Mouse (Mus musculus) limb, embryonic 14.5 days (tissue): ENCODE measurements around the gene Osbpl3. TPM values are rescaled to one million over a fixed set of nuclear protein-coding genes. Genes with fewer than 3 reads are reported as not detected.

Experiments
- ATAC-seq: fragments of 200-750 bp; cut with Nextera tagmentation; 2 replicates; pipeline ENCODE4 v1.8.0; 2017; ENCODE audit warnings: low read depth, moderate number of reproducible peaks, moderate TSS enrichment; ENCODE audit not compliant: low FRiP score
- DNase-seq: peaks from one replicate; pipeline ENCODE4 v3.0.0-alpha.2; 2015; ENCODE audit warnings: low spot score
- H3K27ac ChIP-seq: fragments of 300-500 bp; sonication (generic); replicated peaks from 2 replicates; pipeline ENCODE4 v1.5.1; 2014; ENCODE audit warnings: low read depth, mild to moderate bottlenecking, low read length, moderate library complexity, mixed read lengths
- H3K27me3 ChIP-seq: fragments of 300-500 bp; sonication (generic); 2 replicates; pipeline ENCODE4 v1.6.1; 2014; ENCODE audit warnings: low read length, mixed read lengths; ENCODE audit not compliant: control insufficient read depth, insufficient read depth
- H3K36me3 ChIP-seq: fragments of 300-500 bp; sonication (generic); 2 replicates; pipeline ENCODE4 v1.6.1; 2014; ENCODE audit warnings: mild to moderate bottlenecking, low read length, moderate library complexity, mixed read lengths; ENCODE audit not compliant: control insufficient read depth, insufficient read depth
- H3K4me1 ChIP-seq: fragments of 300-500 bp; sonication (generic); 2 replicates; pipeline ENCODE4 v1.6.1; 2014; ENCODE audit warnings: antibody characterized with exemption, low read length, mixed read lengths; ENCODE audit not compliant: control insufficient read depth, insufficient read depth
- H3K4me2 ChIP-seq: fragments of 300-500 bp; sonication (generic); replicated peaks from 2 replicates; pipeline ENCODE4 v1.6.1; 2014; ENCODE audit warnings: low read depth, mild to moderate bottlenecking, low read length, moderate library complexity; ENCODE audit not compliant: severe bottlenecking
- H3K4me3 ChIP-seq: fragments of 300-500 bp; sonication (generic); replicated peaks from 2 replicates; pipeline ENCODE4 v1.5.1; 2014; ENCODE audit warnings: low read length
- H3K9ac ChIP-seq: fragments of 300-500 bp; sonication (generic); 2 replicates; pipeline ENCODE4 v1.6.1; 2014; ENCODE audit warnings: mild to moderate bottlenecking, low read depth, low read length, moderate library complexity; ENCODE audit not compliant: severe bottlenecking
- H3K9me3 ChIP-seq: fragments of 300-500 bp; sonication (generic); 2 replicates; pipeline ENCODE4 v1.6.1; 2016; ENCODE audit warnings: low read length; ENCODE audit not compliant: control insufficient read depth
- POLR2A ChIP-seq: fragments of 200-500 bp; IDR thresholded peaks from 2 replicates; pipeline ENCODE4 v1.8.0; 2012; ENCODE audit warnings: inconsistent platforms, mild to moderate bottlenecking, moderate library complexity, borderline replicate concordance; ENCODE audit not compliant: insufficient read depth, insufficient read length; ENCODE audit errors: extremely low read depth
- WGBS: fragments of 180-500 bp; shearing (Covaris S2); extraction: QIAGEN DNeasy Blood & Tissue Kit; methylation state at CpG from one replicate; pipeline ENCODE4 v1.1.7; 2014; 5-methylcytosine and 5-hydroxymethylcytosine counted together
- polyA plus RNA-seq, 2 experiments: library from polyadenylated mRNA; depleted of rRNA in 1 of 2; stranded (reverse) in 1 of 2; unstranded in 1 of 2; fragments of >200 nt; fragmentation: Nextera tagmentation in 1 of 2; extraction: Ambion mirVana in 1 of 2; gene quantifications; 2 replicates each; pipeline versions ENCODE4 v1.2.1 to v1.2.3; 2012 to 2014

Osbpl3 gene
- polyA plus RNA-seq, 2 experiments, result 10.9 to 19.8 TPM

DNA sequence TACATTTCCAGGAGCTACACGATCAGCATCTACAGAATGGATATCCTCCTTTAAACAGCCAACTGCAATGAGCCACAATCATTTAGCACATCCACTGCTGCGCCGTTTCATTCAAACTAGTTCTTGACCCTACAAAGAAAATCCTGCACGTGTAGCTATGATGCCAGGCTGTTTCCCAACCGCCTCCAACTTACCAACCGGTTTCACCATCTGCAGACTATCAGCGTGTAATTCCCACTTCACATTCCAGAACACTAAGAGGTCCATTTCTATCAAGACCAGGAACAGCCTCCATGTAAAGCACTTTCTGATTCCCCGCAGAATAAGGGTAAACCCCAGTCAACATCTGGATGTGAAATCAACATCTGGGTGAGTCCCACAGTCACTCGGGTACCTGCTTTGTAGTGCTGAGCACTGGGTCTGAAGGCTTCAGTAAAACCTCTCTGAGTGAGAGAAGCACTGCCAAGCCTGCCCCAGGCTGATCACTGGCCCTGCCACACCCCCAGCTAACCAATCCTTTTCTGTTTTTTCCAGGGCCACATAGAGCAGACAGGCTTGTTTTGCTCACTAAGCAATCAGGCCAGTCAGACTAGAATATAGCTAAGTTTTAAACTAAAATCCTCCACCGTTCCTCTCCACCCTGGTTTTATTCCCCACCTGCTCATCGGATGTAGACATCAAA is 28.8 kb downstream of the Osbpl3 start:
- H3K9me3 ChIP-seq, result no peaks in the 10 kb centered on the region
- no peak overlapping the region for H3K9ac ChIP-seq
- H3K4me2 ChIP-seq, result no peak overlapping the region
- DNase-seq (no peak), ATAC-seq (no peak)
- no peak overlapping the region for H3K4me3 ChIP-seq
- H3K36me3 ChIP-seq, result no peaks in the 10 kb centered on the region
- H3K27me3 ChIP-seq, result no peaks in the 10 kb centered on the region
- H3K4me1 ChIP-seq, result no peaks in the 10 kb centered on the region
- TF ChIP-seq POLR2A, result no peak
- 64% methylated on average over 11 of the region's 11 CpGs for WGBS
- no peak overlapping the region for H3K27ac ChIP-seq

DNA sequence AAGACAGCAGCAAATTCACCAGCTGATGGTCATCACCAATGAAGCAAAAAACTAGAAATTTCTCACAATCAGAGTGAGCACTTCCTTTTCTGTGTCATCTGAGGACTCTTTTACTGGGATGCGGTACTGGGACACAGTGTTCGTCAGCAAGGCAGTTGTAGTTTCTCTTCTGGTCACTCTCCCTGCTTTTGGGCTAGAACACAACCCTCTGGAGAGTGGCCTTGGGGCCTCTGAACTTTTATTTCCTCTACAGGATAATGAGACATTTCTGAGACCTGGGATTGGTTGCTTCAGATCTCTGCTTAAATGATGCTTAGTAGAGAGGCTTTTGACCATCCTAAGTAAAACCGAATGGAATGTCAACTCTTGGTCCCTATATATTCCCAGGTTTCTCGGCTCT is 29.4 kb downstream of the Osbpl3 start:
- Histone ChIP-seq H3K4me1 (no peaks in the 10 kb centered on the region), H3K9ac (no peak overlapping the region), H3K4me3 (no peak overlapping the region), H3K27me3 (no peaks in the 10 kb centered on the region), H3K9me3 (no peaks in the 10 kb centered on the region), H3K36me3 (no peaks in the 10 kb centered on the region), H3K27ac (no peak overlapping the region), H3K4me2 (no peak overlapping the region)
- TF ChIP-seq POLR2A, result no peak
- DNase-seq, result no peak
- WGBS, result 89% methylated on average over 4 of the region's 4 CpGs
- no peak for ATAC-seq

DNA sequence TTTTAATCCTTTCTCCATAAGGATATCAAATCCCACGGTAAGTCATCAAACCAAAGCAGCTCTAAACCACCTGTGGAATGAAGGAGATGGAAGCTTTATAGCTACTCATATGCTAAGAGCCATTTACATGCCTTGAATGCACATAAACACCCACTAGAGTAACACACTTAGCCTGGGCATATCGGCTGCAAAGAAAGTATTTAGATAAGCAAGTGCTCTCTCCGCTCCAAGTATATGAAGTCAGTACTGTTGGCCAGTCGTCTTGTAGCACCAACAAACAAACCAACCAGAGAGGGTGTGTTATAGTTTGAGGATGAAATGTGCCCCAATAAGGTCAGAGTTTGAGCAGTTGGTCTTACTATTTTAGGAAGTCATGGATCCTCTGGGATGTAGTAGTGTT is 31.7 kb downstream of the Osbpl3 start:
- 81% methylated on average over 4 of the region's 4 CpGs for WGBS
- no peak for ATAC-seq
- TF ChIP-seq POLR2A, result no peak

DNA sequence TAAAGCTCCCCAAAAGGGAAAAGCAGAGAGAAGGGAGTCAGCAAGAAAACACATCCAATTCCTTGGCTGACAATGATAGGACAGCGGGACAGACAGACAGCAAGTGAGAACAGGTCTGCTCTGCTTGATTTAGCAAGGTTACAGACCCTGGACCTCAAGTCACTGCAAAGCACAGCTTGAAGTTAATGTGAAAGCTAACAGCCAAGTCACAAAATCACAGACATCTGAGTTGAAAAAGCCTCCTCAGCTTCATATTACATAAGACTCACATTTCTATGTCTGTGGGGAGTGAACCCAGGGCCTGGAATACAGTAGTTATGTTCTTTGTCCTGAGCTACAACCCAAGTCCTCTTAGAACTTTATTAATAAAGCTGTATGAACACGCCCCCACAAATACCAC is 35.6 kb downstream of the Osbpl3 start:
- Histone ChIP-seq H3K9ac (no peak overlapping the region), H3K27ac (peak overlapping the region; percentile 28), H3K4me2 (no peak overlapping the region), H3K4me3 (no peak overlapping the region), H3K36me3 (no peaks in the 10 kb centered on the region), H3K9me3 (no peaks in the 10 kb centered on the region), H3K4me1 (peaks cover 15% of the 10 kb centered on the region), H3K27me3 (no peaks in the 10 kb centered on the region)
- WGBS, result 65% methylated on average over 2 of the region's 2 CpGs
- no peak for DNase-seq
- TF ChIP-seq POLR2A, result no peak
- peak; percentile 44; the same call in 1 of the 2 replicates for ATAC-seq

More for the DNA sequence above, 31.7 kb downstream of the Osbpl3 start:
- Histone ChIP-seq H3K27me3 (no peaks in the 10 kb centered on the region), H3K36me3 (no peaks in the 10 kb centered on the region), H3K4me2 (no peak overlapping the region), H3K4me1 (peaks cover 13% of the 10 kb centered on the region), H3K9me3 (no peaks in the 10 kb centered on the region), H3K27ac (no peak overlapping the region), H3K9ac (no peak overlapping the region), H3K4me3 (no peak overlapping the region)
- DNase-seq, result no peak

DNA sequence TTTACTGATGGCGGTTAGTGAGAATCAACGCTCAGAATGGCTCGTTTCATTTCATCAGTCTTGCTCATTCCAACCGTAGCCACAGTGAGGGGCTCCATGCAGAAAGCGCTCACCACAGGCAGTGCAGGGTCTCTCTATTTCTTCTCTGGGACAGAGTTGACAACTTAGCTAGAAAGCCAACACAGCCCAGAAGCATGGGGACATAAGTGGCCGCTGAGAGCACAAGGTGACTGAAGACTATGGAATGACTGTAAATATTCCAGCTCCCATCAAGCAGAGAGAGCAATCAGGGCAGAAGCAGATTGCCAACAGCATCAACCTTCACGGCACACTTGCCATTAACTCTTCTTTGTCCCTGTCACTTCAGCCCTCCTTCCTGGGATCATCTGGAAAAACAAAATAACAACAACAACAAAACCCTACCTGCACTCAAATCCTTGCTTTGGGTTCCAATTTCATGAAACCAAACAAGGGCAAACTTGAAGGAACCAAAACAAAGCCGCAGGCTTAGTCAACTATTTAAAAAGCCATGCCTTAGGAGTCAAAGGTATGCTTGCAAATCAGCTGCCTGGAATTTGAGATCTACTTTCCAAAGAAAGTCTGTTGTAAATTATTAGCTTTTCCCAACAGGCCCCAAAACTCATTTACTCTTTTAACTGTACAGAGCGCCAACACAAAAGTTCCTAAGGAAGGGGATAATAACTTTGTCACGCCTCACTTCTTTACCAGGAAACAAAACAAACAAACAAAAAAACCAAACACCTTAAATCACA is 36.3 kb downstream of the Osbpl3 start:
- 65% methylated on average over 10 of the region's 10 CpGs for WGBS

More for the DNA sequence above, 36.3 kb downstream of the Osbpl3 start:
- peaks cover 20% of the 10 kb centered on the region for H3K4me1 ChIP-seq
- ATAC-seq (no peak), DNase-seq (no peak)
- H3K36me3 ChIP-seq, result no peaks in the 10 kb centered on the region
- H3K4me2 ChIP-seq, result no peak overlapping the region
- TF ChIP-seq POLR2A, result no peak
- no peak overlapping the region for H3K9ac ChIP-seq
- peak overlapping the region; percentile 55; the same call in 1 of the 2 replicates for H3K27ac ChIP-seq
- H3K27me3 ChIP-seq, result no peaks in the 10 kb centered on the region
- H3K9me3 ChIP-seq, result no peaks in the 10 kb centered on the region
- H3K4me3 ChIP-seq, result no peak overlapping the region
